In the genomic region with DNA sequence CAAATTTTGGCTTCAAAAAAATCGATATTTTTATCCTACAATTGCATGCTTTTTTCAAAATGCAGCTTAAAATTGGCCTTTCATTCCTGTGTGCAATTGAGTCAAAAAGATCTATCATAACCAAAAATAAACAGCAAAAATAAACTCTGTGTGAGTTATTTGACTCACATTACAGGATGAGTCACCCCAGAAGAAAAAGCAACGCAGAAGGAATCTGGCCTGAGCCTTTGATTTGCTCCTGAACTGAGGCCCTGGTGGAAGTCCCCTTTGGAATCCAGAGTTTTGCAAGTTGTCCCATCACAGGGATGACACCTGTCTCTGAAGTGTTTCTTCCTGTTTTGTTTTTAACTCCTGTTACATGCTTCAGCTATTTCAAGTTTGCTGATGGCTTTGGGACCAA, we compare ENCODE assay signal across 14 mouse cellular contexts.
"Had no signal": no experiment of that assay in that cellular context is flagged by ENCODE, and none has a peak within 500 bp of the region (broad histone marks: within the 10 kb centered on the region; RNA-seq: fewer than 3 reads in every experiment).

No protein-coding gene starts in this region.

- H3K27ac ChIP-seq: limb, embryonic 13.5 days; liver, embryonic 14.5 days; midbrain, embryonic 12.5 days; neural tube, embryonic 13.5 days had no signal

- H3K27me3 ChIP-seq: limb, embryonic 13.5 days; midbrain, embryonic 12.5 days; neural tube, embryonic 13.5 days had no signal

- H3K4me1 ChIP-seq: limb, embryonic 13.5 days; midbrain, embryonic 12.5 days; neural tube, embryonic 13.5 days had no signal

- H3K9ac ChIP-seq: limb, embryonic 13.5 days; liver, embryonic 14.5 days; midbrain, embryonic 12.5 days; neural tube, embryonic 13.5 days had no signal

- ATAC-seq: midbrain, embryonic 16.5 days had no signal

- H3K4me2 ChIP-seq: limb, embryonic 13.5 days; midbrain, embryonic 12.5 days; neural tube, embryonic 13.5 days had no signal

- H3K9me3 ChIP-seq: limb, embryonic 13.5 days; midbrain, embryonic 12.5 days had no signal

- H3K4me3 ChIP-seq: limb, embryonic 13.5 days; midbrain, embryonic 12.5 days; neural tube, embryonic 13.5 days had no signal

- H3K36me3 ChIP-seq: limb, embryonic 13.5 days; midbrain, embryonic 12.5 days; neural tube, embryonic 13.5 days had no signal

- DNase-seq: kidney, postnatal 25 days; layer of hippocampus, adult 9-11 months; layer of hippocampus, postnatal 36 days; left cerebral cortex, postnatal 4 days; lung, adult 18-20 months; retina, postnatal 1 day; right cerebral cortex, postnatal 4 days; spleen, adult 18-20 months; thymus, postnatal 14 days had no signal
